Mouse (Mus musculus): ENCODE data around the gene Tmem175.
"Not testable (repeated sequence)": the region's sequence is repeated elsewhere in the genome, so short reads cannot be mapped to it uniquely, and the experiment has no call there.

Tmem175 gene

GRCm38 (mm10) chr5:108629634-108630483, at the start of gene Tmem175, which contains the start of gene Gak:
TSS of gene Tmem175 (plus strand) at chr5:108629770.
TSS of gene Gak (minus strand) at chr5:108629755.
- peak; percentile 88 for DNase-seq (ENCODE audit: low read depth, low spot score)

- peak; percentile 1 for DNase-seq (ENCODE audit: low read depth, low spot score)
These were observed 48.1 kb upstream of the Tmem175 start for GRCm38 (mm10) chr5:108581361-108581891.

GRCm38 (mm10) chr5:108599923-108600322, 29.6 kb upstream of the Tmem175 start:
- no peak for DNase-seq (ENCODE audit: low read depth, low spot score)

GRCm38 (mm10) chr5:108602537-108602936, 27.0 kb upstream of the Tmem175 start:
- no peak for DNase-seq (ENCODE audit: low read depth, low spot score)

GRCm38 (mm10) chr5:108610426-108610825, 19.1 kb upstream of the Tmem175 start:
- no peak for DNase-seq (ENCODE audit: low read depth, low spot score)

GRCm38 (mm10) chr5:108621870-108622269, 7.7 kb upstream of the Tmem175 start:
- DNase-seq (ENCODE audit: low read depth, low spot score): no peak

GRCm38 (mm10) chr5:108626050-108626660, 3.4 kb upstream of the Tmem175 start:
- no peak for DNase-seq (ENCODE audit: low read depth, low spot score)

GRCm38 (mm10) chr5:108628891-108629633, 508 bp upstream of the Tmem175 start:
- no peak for DNase-seq (ENCODE audit: low read depth, low spot score)

GRCm38 (mm10) chr5:108633676-108634075, 4.1 kb downstream of the Tmem175 start:
- no peak for DNase-seq (ENCODE audit: low read depth, low spot score)

GRCm38 (mm10) chr5:108634088-108634487, 4.5 kb downstream of the Tmem175 start:
- not testable (repeated sequence) for DNase-seq (ENCODE audit: low read depth, low spot score)

GRCm38 (mm10) chr5:108636172-108636571, 6.6 kb downstream of the Tmem175 start:
- no peak for DNase-seq (ENCODE audit: low read depth, low spot score)

GRCm38 (mm10) chr5:108643674-108644073, 14.1 kb downstream of the Tmem175 start:
- DNase-seq (ENCODE audit: low read depth, low spot score): no peak

- no peak for DNase-seq (ENCODE audit: low read depth, low spot score)
These were observed 16.2 kb downstream of the Tmem175 start for GRCm38 (mm10) chr5:108645651-108646342.

GRCm38 (mm10) chr5:108646343-108646660, 16.7 kb downstream of the Tmem175 start:
- DNase-seq (ENCODE audit: low read depth, low spot score): no peak

GRCm38 (mm10) chr5:108647311-108647710, 17.7 kb downstream of the Tmem175 start:
- no peak for DNase-seq (ENCODE audit: low read depth, low spot score)

GRCm38 (mm10) chr5:108647820-108648465, 18.4 kb downstream of the Tmem175 start:
- no peak for DNase-seq (ENCODE audit: low read depth, low spot score)

- DNase-seq (ENCODE audit: low read depth, low spot score): no peak
These were observed 19.5 kb downstream of the Tmem175 start for GRCm38 (mm10) chr5:108648937-108649576.

GRCm38 (mm10) chr5:108650341-108650740, 20.8 kb downstream of the Tmem175 start:
- no peak for DNase-seq (ENCODE audit: low read depth, low spot score)

- DNase-seq (ENCODE audit: low read depth, low spot score): no peak
These were observed 21.7 kb downstream of the Tmem175 start for GRCm38 (mm10) chr5:108651136-108651720.

GRCm38 (mm10) chr5:108651823-108652222, 22.3 kb downstream of the Tmem175 start:
- DNase-seq (ENCODE audit: low read depth, low spot score): no peak

All from brain, embryonic 18.5 days (tissue).